Comparison of ENCODE assay signal across 8 mouse cellular contexts in the genomic region with DNA sequence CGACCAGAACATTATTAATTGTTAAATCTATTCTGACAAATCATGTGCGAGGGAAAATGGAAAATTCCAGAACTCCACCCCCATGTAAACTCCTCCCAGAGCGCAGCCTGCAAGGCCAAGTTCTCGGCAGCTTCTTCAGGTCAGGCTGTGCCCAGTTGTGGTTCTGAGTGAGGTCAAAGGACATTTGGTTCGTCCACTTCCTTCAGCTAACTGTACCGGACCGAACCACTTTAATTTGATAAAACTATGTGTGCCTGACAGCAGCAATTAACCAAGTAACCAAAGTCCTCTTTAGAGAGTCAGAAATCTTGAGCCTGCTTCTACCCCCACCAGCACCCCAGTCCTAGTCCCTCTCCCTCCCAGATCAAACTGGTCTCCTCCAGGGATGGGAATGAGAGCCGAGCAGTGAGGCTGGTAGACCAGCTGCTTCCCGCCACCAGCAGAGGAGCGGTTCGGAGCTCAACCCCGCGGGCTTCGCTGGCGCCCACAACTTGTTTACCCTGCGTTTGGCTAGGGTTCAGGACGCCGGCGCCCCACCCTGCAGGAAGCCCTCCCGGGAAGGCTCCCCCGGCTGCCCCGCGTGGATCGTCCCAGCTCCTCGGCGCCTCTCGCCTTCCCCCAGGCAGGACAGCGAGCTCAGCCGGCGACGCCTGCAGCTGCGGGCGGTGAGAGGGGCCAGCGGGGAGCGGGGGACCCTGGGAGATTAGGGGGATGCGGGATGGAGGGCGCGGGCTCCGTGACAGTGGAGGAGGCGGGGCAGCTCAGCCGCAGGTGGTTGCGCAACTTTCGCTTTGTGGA. TPM values are rescaled to one million over a fixed set of nuclear protein-coding genes. Genes with fewer than 3 reads are reported as not detected.
DNase-seq lines count a peak whose midpoint lies in the region; ATAC-seq and TF ChIP-seq lines count a peak whose summit lies in the region.

A gene (plus strand): TSS at position 113 of the 798 bp plus-strand sequence.

- peaks cover 7% of the 10 kb centered on the region for H3K4me1 ChIP-seq in erythroblast, embryonic 14.5 days (ENCODE audit: control insufficient read depth)
- H3K4me1 ChIP-seq in heart, embryonic 14.5 days (ENCODE audit: control insufficient read depth in 2 of 2, insufficient read depth in 2 of 2, low read length in 2 of 2): no peaks in the 10 kb centered on the region; a peak in 1 of 4 replicates
- H3K4me1 ChIP-seq in kidney, postnatal 0 days (replicated peaks; ENCODE audit: insufficient read depth, low read length): no peaks in the 10 kb centered on the region
- peaks cover 3% of the 10 kb centered on the region; the same call in 1 of the 2 replicates for H3K4me1 ChIP-seq in lung, embryonic 15.5 days
- H3K4me1 ChIP-seq in neural tube, embryonic 15.5 days: peaks cover 6% of the 10 kb centered on the region; the same call in 1 of the 2 replicates

- peak; percentile 81 for ATAC-seq in heart, embryonic 14.5 days (ENCODE audit: insufficient number of reproducible peaks, insufficient read depth, low FRiP score, low read depth)
- peak; percentile 92 for ATAC-seq in kidney, postnatal 0 days (replicated peaks; ENCODE audit: low FRiP score, low read depth)
- ATAC-seq in lung, embryonic 15.5 days (ENCODE audit: borderline replicate concordance, extremely low read depth, low FRiP score, low TSS enrichment): peak; percentile 91
- peak; percentile 83 for ATAC-seq in neural tube, embryonic 15.5 days (ENCODE audit: low FRiP score)

- 0 out of 4 replicates have a peak within 1 kb of the TSS, but pooled peaks of 1 of the 2 experiments have one; percentile 2 for H3K27ac ChIP-seq in heart, embryonic 14.5 days (replicated peaks in 1 of 2; ENCODE audit: control insufficient read depth in 1 of 2, insufficient read depth in 1 of 2, low read depth in 2 of 2, low read length in 2 of 2)
- peak within 1 kb of the TSS; percentile 89 for H3K27ac ChIP-seq in kidney, postnatal 0 days
- H3K27ac ChIP-seq in lung, embryonic 15.5 days: peak within 1 kb of the TSS; percentile 96
- no peak within 1 kb of the TSS for H3K27ac ChIP-seq in neural tube, embryonic 15.5 days (replicated peaks)

- peak within 1 kb of the TSS; percentile 83 for H3K9ac ChIP-seq in heart, embryonic 14.5 days (ENCODE audit: low read length)
- H3K9ac ChIP-seq in kidney, postnatal 0 days (ENCODE audit: low read depth, low read length): peak within 1 kb of the TSS; percentile 84
- H3K9ac ChIP-seq in lung, embryonic 15.5 days: peak within 1 kb of the TSS; percentile 68
- H3K9ac ChIP-seq in neural tube, embryonic 15.5 days (replicated peaks): peak within 1 kb of the TSS; percentile 52

- H3K36me3 ChIP-seq in erythroblast, embryonic 14.5 days (ENCODE audit: control insufficient read depth): no peaks in the 10 kb centered on the region
- H3K36me3 ChIP-seq in heart, embryonic 14.5 days (ENCODE audit: control insufficient read depth, insufficient read depth, low read length): no peaks in the 10 kb centered on the region
- no peaks in the 10 kb centered on the region for H3K36me3 ChIP-seq in kidney, postnatal 0 days (ENCODE audit: insufficient read depth, low read length)
- no peaks in the 10 kb centered on the region for H3K36me3 ChIP-seq in lung, embryonic 15.5 days
- H3K36me3 ChIP-seq in neural tube, embryonic 15.5 days: no peaks in the 10 kb centered on the region

- peaks cover 2% of the 10 kb centered on the region; the same call in 1 of the 2 replicates for H3K9me3 ChIP-seq in erythroblast, embryonic 14.5 days (ENCODE audit: control insufficient read depth, low read length)
- H3K9me3 ChIP-seq in heart, embryonic 14.5 days (ENCODE audit: control insufficient read depth, low read length): no peaks in the 10 kb centered on the region
- H3K9me3 ChIP-seq in kidney, postnatal 0 days (replicated peaks; ENCODE audit: low read length): no peaks in the 10 kb centered on the region
- no peaks in the 10 kb centered on the region for H3K9me3 ChIP-seq in lung, embryonic 15.5 days
- no peaks in the 10 kb centered on the region for H3K9me3 ChIP-seq in neural tube, embryonic 15.5 days (replicated peaks)

- peak within 1 kb of the TSS; percentile 78 for H3K4me2 ChIP-seq in heart, embryonic 14.5 days (ENCODE audit: low read length)
- H3K4me2 ChIP-seq in kidney, postnatal 0 days (ENCODE audit: low read length): peak within 1 kb of the TSS; percentile 97
- H3K4me2 ChIP-seq in lung, embryonic 15.5 days: peak within 1 kb of the TSS; percentile 89
- peak within 1 kb of the TSS; percentile 98 for H3K4me2 ChIP-seq in neural tube, embryonic 15.5 days

- peak; percentile 34 for DNase-seq in CD4-positive, CD25-positive, alpha-beta regulatory T cell, adult 2 months (ENCODE audit: low read depth, low spot score)
- DNase-seq in adrenal gland, postnatal 36 days: peak; percentile 77 to 83
- DNase-seq in kidney, postnatal 0 days (ENCODE audit: low spot score): peak; percentile 78
- peak; percentile 26 to 29 for DNase-seq in thymus, adult 18-20 months

- H3K27me3 ChIP-seq in erythroblast, embryonic 14.5 days (ENCODE audit: control insufficient read depth): no peaks in the 10 kb centered on the region
- H3K27me3 ChIP-seq in heart, embryonic 14.5 days (ENCODE audit: control insufficient read depth, insufficient read depth, low read length): no peaks in the 10 kb centered on the region
- H3K27me3 ChIP-seq in kidney, postnatal 0 days (ENCODE audit: insufficient read depth, low read length): no peaks in the 10 kb centered on the region
- no peaks in the 10 kb centered on the region for H3K27me3 ChIP-seq in lung, embryonic 15.5 days
- H3K27me3 ChIP-seq in neural tube, embryonic 15.5 days (replicated peaks): no peaks in the 10 kb centered on the region

- H3K4me3 ChIP-seq in erythroblast, embryonic 14.5 days (replicated peaks): peak within 1 kb of the TSS; percentile 62
- H3K4me3 ChIP-seq in heart, embryonic 14.5 days (ENCODE audit: control insufficient read depth in 1 of 2, insufficient read depth in 1 of 2, low read depth in 1 of 2, low read length in 2 of 2): peak within 1 kb of the TSS; percentile 62 to 79
- peak within 1 kb of the TSS; percentile 81 for H3K4me3 ChIP-seq in kidney, postnatal 0 days (replicated peaks; ENCODE audit: low read depth, low read length)
- peak within 1 kb of the TSS; percentile 72 for H3K4me3 ChIP-seq in lung, embryonic 15.5 days
- H3K4me3 ChIP-seq in neural tube, embryonic 15.5 days (replicated peaks): peak within 1 kb of the TSS; percentile 59

- no peak for TF ChIP-seq CTCF in kidney, postnatal 0 days (IDR thresholded peaks at IDR 0.05; ENCODE audit: low read depth)

- WGBS in heart, embryonic 14.5 days: 11% methylated on average over 41 of the region's 43 CpGs
- WGBS in kidney, postnatal 0 days: 7% methylated on average over 43 of the region's 43 CpGs
- whole genome bisulfite sequencing in lung, embryonic 15.5 days: 6% methylated on average over 42 of the region's 43 CpGs
- 12% methylated on average over 43 of the region's 43 CpGs for WGBS in neural tube, embryonic 15.5 days

RNA-seq across cellular contexts. Expression of the gene that starts here (rescaled TPM):
- total RNA-seq in adrenal gland, postnatal 36 days (2021): 10 to 100 TPM; 10.7 to 19.2 TPM
- polyA plus RNA-seq in erythroblast, embryonic 14.5 days (2012): not detected in 2 replicates
- 5.4 and 5.6 TPM in 2 replicates for polyA plus RNA-seq in heart, embryonic 14.5 days (2014; fragmentation: Nextera tagmentation; extraction: Ambion mirVana)
- 8.3 and 8.4 TPM in 2 replicates for polyA plus RNA-seq in kidney, postnatal 0 days (2015; fragmentation: Nextera tagmentation; extraction: Ambion mirVana)
- 16.0 and 17.3 TPM in 2 replicates for polyA plus RNA-seq in lung, embryonic 15.5 days (2015; fragmentation: Nextera tagmentation; extraction: Ambion mirVana)
- polyA plus RNA-seq in neural tube, embryonic 15.5 days (2015; fragmentation: Nextera tagmentation; extraction: Ambion mirVana): 2.9 and 3.0 TPM in 2 replicates

Comparison
In these comparisons a context has a peak if more than half of its experiments do, and no peak if none do; other contexts are left out.
1. DNase-seq: peak in every context shown above with its lines; median percentile 80 in adrenal gland, postnatal 36 days; 78 in kidney, postnatal 0 days; 34 in CD4-positive, CD25-positive, alpha-beta regulatory T cell, adult 2 months; 28 in thymus, adult 18-20 months.